In the genomic region with DNA sequence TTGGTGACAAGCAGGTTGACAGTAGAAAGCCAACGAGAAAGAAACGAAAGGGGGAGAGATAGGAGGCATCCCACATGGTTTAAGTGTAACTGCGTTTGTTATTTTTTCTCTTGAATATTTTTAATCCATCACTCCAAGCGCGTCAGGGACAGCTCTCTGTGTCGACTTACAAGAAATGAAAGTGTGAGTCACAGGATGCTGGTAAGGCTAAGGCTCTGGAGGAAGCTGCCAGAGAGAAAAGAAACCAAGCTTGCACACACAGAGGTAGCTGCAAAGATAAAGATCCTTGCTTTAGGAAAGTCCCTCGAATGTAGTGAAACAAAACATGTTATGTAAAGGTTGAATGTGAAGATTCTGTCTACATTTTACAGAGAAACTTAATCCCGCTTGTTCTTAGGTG, we compare ENCODE assay signal across 13 mouse cellular contexts.
DNase-seq lines count a peak whose midpoint lies in the region; ATAC-seq and TF ChIP-seq lines count a peak whose summit lies in the region.
"Had no signal": no experiment of that assay in that cellular context is flagged by ENCODE, and none has a peak within 500 bp of the region (broad histone marks: within the 10 kb centered on the region; RNA-seq: fewer than 3 reads in every experiment).

No protein-coding gene starts in this region.

- peak; percentile 52 to 57 for DNase-seq in right cerebral cortex, adult 2 months (ENCODE audit: low spot score in 2 of 2)
- no peak for DNase-seq in right cerebral cortex, postnatal 10 days (ENCODE audit: low spot score in 2 of 2)
- DNase-seq in Patski (ENCODE audit: low read depth, low spot score), result no peak
- no peak for DNase-seq in heart, postnatal 25 days (ENCODE audit: low spot score)
- no peak for DNase-seq in urinary bladder, adult 2 months (ENCODE audit: low spot score)
- DNase-seq: adrenal gland, adult 2 months; heart, adult 18-20 months; liver, postnatal 0 days had no signal

- 0 out of 2 replicates have a peak, but pooled peaks cover 3% of the 10 kb centered on the region for H3K4me1 ChIP-seq in small intestine, adult 2 months (ENCODE audit: control insufficient read depth, insufficient read depth, insufficient read length, low read length)
- H3K4me1 ChIP-seq: neural tube, embryonic 12.5 days had no signal

- no peak for TF ChIP-seq POLR2A in small intestine, adult 2 months (IDR thresholded peaks at IDR 0.05; ENCODE audit: low read depth, low read length)

- H3K4me3 ChIP-seq in small intestine, adult 2 months (ENCODE audit: low read depth, low read length), result no peak overlapping the region
- H3K4me3 ChIP-seq: forebrain, embryonic 12.5 days; midbrain, embryonic 10.5 days; neural tube, embryonic 12.5 days had no signal

- intact Hi-C loops in heart, postnatal 25 days (cut with DNase I), result loop anchor here (10.0 kb wide), 1 partner anchor 190 kb away; no protein-coding TSS in a partner anchor

- CTCF ChIA-PET in Patski (lab: Charles Lee), result interaction anchor here (1.1 to 2.9 kb wide), 3 partner anchors 382 to 447 kb away, joined by 3 to 10 read pairs (median 4); no protein-coding TSS in a partner anchor

- in situ Hi-C loops in Patski (cut with MboI; ENCODE audit: low pct_unique_long_range_greater_than_20kb), result loop anchor here (10.0 kb wide), 3 partner anchors 110 to 320 kb away; no protein-coding TSS in a partner anchor

- H3K36me3 ChIP-seq in small intestine, adult 2 months (ENCODE audit: control insufficient read depth, insufficient read depth, low read length), result no peaks in the 10 kb centered on the region
- H3K36me3 ChIP-seq: forebrain, embryonic 12.5 days; midbrain, embryonic 10.5 days; neural tube, embryonic 12.5 days had no signal

- POLR2A ChIA-PET in Patski (lab: Charles Lee), result no interaction called here

- no peak for TF ChIP-seq CTCF in Patski (IDR thresholded peaks at IDR 0.05)
- TF ChIP-seq CTCF in small intestine, adult 2 months (IDR thresholded peaks at IDR 0.05; ENCODE audit: extremely low read depth, insufficient read length, insufficient replicate concordance, low read depth, low read length), result no peak

- H3K27me3 ChIP-seq in Patski, result no peaks in the 10 kb centered on the region
- no peaks in the 10 kb centered on the region for H3K27me3 ChIP-seq in small intestine, adult 2 months (ENCODE audit: control insufficient read depth, insufficient read depth, low read length)
- H3K27me3 ChIP-seq: forebrain, embryonic 12.5 days; neural tube, embryonic 12.5 days had no signal

- ATAC-seq in Patski, result peak; percentile 58
- ATAC-seq in inflammation-experienced regulatory T-cells, adult 6 months, result peak; percentile 93
- ATAC-seq: liver, postnatal 0 days had no signal

- H3K27ac ChIP-seq in small intestine, adult 2 months (ENCODE audit: insufficient read depth, low read depth, low read length), result peak overlapping the region; percentile 18; the same call in 1 of the 2 replicates
- H3K27ac ChIP-seq: forebrain, embryonic 12.5 days; midbrain, embryonic 10.5 days; neural tube, embryonic 12.5 days had no signal

- 38% methylated on average over 8 of the region's 8 CpGs for WGBS in small intestine, adult 2 months

Comparison
In these comparisons a context has a peak if more than half of its experiments do, and no peak if none do; other contexts are left out.
1. DNase-seq: peak in right cerebral cortex, adult 2 months (2 of 2); none in right cerebral cortex, postnatal 10 days (0 of 2), Patski (single experiment), heart, postnatal 25 days (single experiment) and urinary bladder, adult 2 months (single experiment).